Mouse (Mus musculus) neural tube, embryonic 14.5 days (tissue): ENCODE measurements around the gene Btrc. TPM values are rescaled to one million over a fixed set of nuclear protein-coding genes. Genes with fewer than 3 reads are reported as not detected.

ENCODE experiments used
- ATAC-seq: fragments of 200-750 bp; cut with Nextera tagmentation; 2 replicates; pipeline ENCODE4 v1.8.0; 2017; ENCODE audit warnings: low read depth, mild to moderate bottlenecking, moderate TSS enrichment, moderate library complexity
- H3K27ac ChIP-seq: fragments of 300-500 bp; sonication (generic); 2 replicates; pipeline ENCODE4 v1.5.1; 2014; ENCODE audit warnings: low read depth, mild to moderate bottlenecking, control low read depth, low read length, moderate library complexity, mixed read lengths
- H3K27me3 ChIP-seq: fragments of 300-500 bp; sonication (generic); 2 replicates; pipeline ENCODE4 v1.6.1; 2014; ENCODE audit warnings: low read length; ENCODE audit not compliant: control insufficient read depth, insufficient read depth
- H3K36me3 ChIP-seq: fragments of 300-500 bp; sonication (generic); 2 replicates; pipeline ENCODE4 v1.6.1; 2014; ENCODE audit warnings: low read length, mixed read lengths; ENCODE audit not compliant: control insufficient read depth, insufficient read depth
- H3K4me1 ChIP-seq: fragments of 300-500 bp; sonication (generic); 2 replicates; pipeline ENCODE4 v1.6.1; 2014; ENCODE audit warnings: low read length; ENCODE audit not compliant: control insufficient read depth, insufficient read depth
- H3K4me2 ChIP-seq: fragments of 300-500 bp; sonication (generic); 2 replicates; pipeline ENCODE4 v1.6.1; 2014; ENCODE audit warnings: mild to moderate bottlenecking, low read depth, low read length, control low read depth
- H3K4me3 ChIP-seq: fragments of 300-500 bp; sonication (generic); 2 replicates; pipeline ENCODE4 v1.5.1; 2014; ENCODE audit warnings: low read depth, low read length, control low read depth, mixed read lengths
- H3K9ac ChIP-seq: fragments of 300-500 bp; sonication (generic); replicated peaks from 2 replicates; pipeline ENCODE4 v1.6.1; 2014; ENCODE audit warnings: low read depth, mild to moderate bottlenecking, control low read depth, low read length, mixed read lengths
- H3K9me3 ChIP-seq: fragments of 300-500 bp; sonication (generic); 2 replicates; pipeline ENCODE4 v1.6.1; 2016; ENCODE audit warnings: low read length; ENCODE audit not compliant: control insufficient read depth
- WGBS: fragments of 180-500 bp; shearing (Covaris S2); extraction: QIAGEN DNeasy Blood & Tissue Kit; methylation state at CpG from one replicate; pipeline ENCODE4 v1.1.7; 2014; 5-methylcytosine and 5-hydroxymethylcytosine counted together
- polyA plus RNA-seq: library from polyadenylated mRNA; unstranded; fragments of >200 nt; fragmentation: Nextera tagmentation; extraction: Ambion mirVana; gene quantifications from 2 replicates; pipeline ENCODE4 v1.2.1, GENCODE M21; 2014

Btrc gene
- 70.8 and 74.8 TPM in 2 replicates for polyA plus RNA-seq

DNA sequence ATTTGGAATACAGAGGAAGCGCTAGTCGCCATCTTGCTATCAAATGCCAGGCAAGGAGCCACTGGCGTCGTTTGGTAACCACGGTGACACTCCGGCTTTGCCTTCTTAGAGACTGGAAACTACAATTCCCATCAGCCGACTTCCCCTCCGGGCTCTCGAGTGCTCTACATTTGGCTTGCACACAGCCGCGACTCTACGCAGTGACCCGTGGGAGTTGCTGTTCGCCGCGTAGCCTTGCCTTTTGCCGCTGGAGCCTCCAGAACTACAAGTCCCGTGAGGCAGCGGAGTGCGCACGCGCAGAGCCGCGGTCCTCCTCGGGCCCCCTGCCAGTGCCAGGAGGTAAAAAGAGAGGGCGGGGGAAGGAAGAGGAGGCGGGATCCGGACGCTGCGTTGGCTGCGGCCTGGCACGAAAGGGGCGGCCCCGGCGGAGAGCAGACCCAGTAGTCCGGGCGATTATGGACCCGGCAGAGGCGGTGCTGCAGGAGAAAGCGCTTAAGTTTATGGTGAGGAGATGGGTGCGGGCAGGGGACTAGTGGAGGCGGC is at the start of gene Btrc:
Gene Btrc, plus strand, starts transcription at position 351 of the 543 bp plus-strand sequence.
- Histone ChIP-seq H3K27me3 (no peaks in the 10 kb centered on the region), H3K4me3 (peak within 1 kb of the TSS; percentile 78)
- peak; percentile 99 for ATAC-seq

GRCm38 (mm10) chr19:45317473-45317882 is 46.1 kb upstream of the Btrc start:
- peak; percentile 66; the same call in 1 of the 2 replicates for ATAC-seq
- Histone ChIP-seq H3K27me3 (no peaks in the 10 kb centered on the region), H3K4me1 (peaks cover 18% of the 10 kb centered on the region), H3K4me3 (no peak overlapping the region), H3K9me3 (no peaks in the 10 kb centered on the region), H3K9ac (no peak overlapping the region), H3K27ac (peak overlapping the region; percentile 69), H3K4me2 (0 out of 2 replicates have a peak overlapping the region, but pooled peaks have one; percentile 2), H3K36me3 (no peaks in the 10 kb centered on the region)
- 16% methylated on average over 13 of the region's 13 CpGs for WGBS

More for the DNA sequence above, at the start of gene Btrc:
- under 1% methylated on average over 42 of the region's 42 CpGs for WGBS
- Histone ChIP-seq H3K4me1 (peaks cover 7% of the 10 kb centered on the region; the same call in 1 of the 2 replicates), H3K4me2 (peak within 1 kb of the TSS; percentile 76), H3K9ac (peak within 1 kb of the TSS; percentile 83), H3K27ac (peak within 1 kb of the TSS; percentile 96), H3K36me3 (no peaks in the 10 kb centered on the region; the same call in 1 of the 2 replicates), H3K9me3 (no peaks in the 10 kb centered on the region)

- Histone ChIP-seq H3K4me2 (no peak overlapping the region), H3K36me3 (no peaks in the 10 kb centered on the region), H3K4me3 (no peak overlapping the region), H3K4me1 (peaks cover 11% of the 10 kb centered on the region; the same call in 1 of the 2 replicates), H3K9me3 (no peaks in the 10 kb centered on the region), H3K27ac (no peak overlapping the region), H3K27me3 (no peaks in the 10 kb centered on the region), H3K9ac (no peak overlapping the region)
- no peak for ATAC-seq
- 81% methylated on average over 5 of the region's 5 CpGs for WGBS
These were observed 42.5 kb upstream of the Btrc start for GRCm38 (mm10) chr19:45321062-45321461.

- Histone ChIP-seq H3K4me1 (peaks cover 18% of the 10 kb centered on the region), H3K27me3 (no peaks in the 10 kb centered on the region), H3K36me3 (no peaks in the 10 kb centered on the region), H3K27ac (peak overlapping the region; percentile 80), H3K9me3 (no peaks in the 10 kb centered on the region), H3K9ac (no peak overlapping the region), H3K4me3 (no peak overlapping the region), H3K4me2 (no peak overlapping the region)
- 39% methylated on average over 3 of the region's 3 CpGs for WGBS
- ATAC-seq = no peak
These were observed 34.5 kb upstream of the Btrc start for GRCm38 (mm10) chr19:45329039-45329438.

- Histone ChIP-seq H3K4me3 (no peak overlapping the region), H3K4me2 (peak overlapping the region; percentile 9; the same call in 1 of the 2 replicates), H3K4me1 (peaks cover 18% of the 10 kb centered on the region), H3K27me3 (no peaks in the 10 kb centered on the region), H3K27ac (peak overlapping the region; percentile 80), H3K9me3 (no peaks in the 10 kb centered on the region), H3K9ac (0 out of 2 replicates have a peak overlapping the region, but pooled peaks have one; percentile 18), H3K36me3 (no peaks in the 10 kb centered on the region)
- peak; percentile 72 for ATAC-seq
- WGBS = 3% methylated on average over 24 of the region's 24 CpGs
These were observed 33.7 kb upstream of the Btrc start for GRCm38 (mm10) chr19:45329748-45330298.

- WGBS = 71% methylated on average over 6 of the region's 6 CpGs
- Histone ChIP-seq H3K9ac (no peak overlapping the region), H3K27me3 (no peaks in the 10 kb centered on the region), H3K4me3 (no peak overlapping the region), H3K36me3 (no peaks in the 10 kb centered on the region), H3K4me2 (no peak overlapping the region), H3K9me3 (no peaks in the 10 kb centered on the region), H3K4me1 (peaks cover 13% of the 10 kb centered on the region), H3K27ac (peak overlapping the region; percentile 85; the same call in 1 of the 2 replicates)
- ATAC-seq = no peak
These were observed 26.8 kb upstream of the Btrc start for GRCm38 (mm10) chr19:45336718-45337117.

DNA sequence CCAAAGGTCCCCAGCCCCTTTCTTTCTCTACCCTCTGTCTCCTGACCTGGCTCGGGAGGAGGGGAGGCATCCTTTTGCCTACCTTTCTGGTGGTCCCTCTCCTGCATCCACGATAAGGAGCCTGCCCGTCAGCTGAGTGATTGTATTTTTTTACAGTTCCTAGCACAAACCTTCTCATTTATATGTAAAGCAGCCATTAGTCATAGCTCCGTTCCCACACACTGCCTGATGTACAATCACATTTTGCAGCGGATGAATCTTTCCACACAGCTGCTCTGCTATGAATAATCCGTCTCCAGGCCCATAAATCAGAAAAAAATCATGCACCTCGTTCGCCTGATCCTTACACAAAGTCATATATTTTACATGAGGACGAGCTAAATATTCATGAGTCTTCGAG is 25.4 kb upstream of the Btrc start:
- peak; percentile 82 for ATAC-seq
- Histone ChIP-seq H3K4me3 (no peak overlapping the region), H3K4me1 (peaks cover 13% of the 10 kb centered on the region), H3K9me3 (no peaks in the 10 kb centered on the region), H3K4me2 (peak overlapping the region; percentile 36; the same call in 1 of the 2 replicates), H3K27me3 (no peaks in the 10 kb centered on the region), H3K9ac (peak overlapping the region; percentile 16; the same call in 1 of the 2 replicates), H3K27ac (peak overlapping the region; percentile 85), H3K36me3 (no peaks in the 10 kb centered on the region)
- 27% methylated on average over 10 of the region's 10 CpGs for WGBS

DNA sequence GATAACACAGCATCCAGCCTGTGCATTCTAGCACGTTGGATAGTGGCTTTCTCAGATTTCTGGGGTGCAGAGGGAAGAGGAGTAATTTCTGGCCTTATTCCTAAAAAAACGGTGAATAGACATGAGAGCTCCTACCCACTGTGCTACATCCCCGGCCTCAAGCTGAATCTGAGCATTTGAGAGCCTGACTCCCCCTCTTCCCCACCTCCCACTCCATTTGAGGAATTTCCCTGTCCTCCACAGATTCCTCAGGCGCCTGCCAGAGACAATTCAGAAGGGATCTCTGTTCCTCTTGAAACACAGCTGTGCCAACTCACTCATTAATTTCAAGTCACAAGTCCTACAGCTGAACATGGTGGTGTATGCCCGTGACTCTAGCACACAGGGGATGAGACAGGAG is 19.6 kb upstream of the Btrc start:
- 72% methylated on average over 5 of the region's 5 CpGs for WGBS

DNA sequence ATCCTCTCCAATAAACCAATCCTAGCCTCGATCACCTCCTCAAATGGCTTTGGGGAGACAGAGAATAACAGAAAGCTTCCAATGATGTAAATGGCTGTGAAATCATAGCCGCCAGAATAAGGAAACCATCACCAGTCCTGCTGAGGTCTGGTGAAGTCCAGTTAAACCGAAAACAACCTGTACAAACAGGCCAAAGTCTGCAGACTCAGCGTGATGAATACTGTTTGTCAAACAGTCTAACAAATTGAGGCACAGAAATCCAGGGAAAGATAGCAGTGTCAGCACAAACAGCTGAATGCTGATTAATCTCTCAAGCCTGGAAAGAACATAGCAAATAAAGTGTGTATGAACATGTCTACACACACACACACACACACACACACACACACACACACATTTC is 15.3 kb upstream of the Btrc start:
- Histone ChIP-seq H3K4me2 (no peak overlapping the region), H3K4me1 (no peaks in the 10 kb centered on the region), H3K36me3 (no peaks in the 10 kb centered on the region), H3K4me3 (no peak overlapping the region), H3K27me3 (no peaks in the 10 kb centered on the region), H3K27ac (no peak overlapping the region), H3K9ac (no peak overlapping the region), H3K9me3 (no peaks in the 10 kb centered on the region)
- whole genome bisulfite sequencing = 60% methylated on average over 4 of the region's 4 CpGs
- ATAC-seq = no peak

More for the DNA sequence above, 19.6 kb upstream of the Btrc start:
- Histone ChIP-seq H3K9ac (no peak overlapping the region), H3K4me2 (no peak overlapping the region), H3K4me1 (no peaks in the 10 kb centered on the region), H3K4me3 (no peak overlapping the region), H3K9me3 (no peaks in the 10 kb centered on the region), H3K36me3 (no peaks in the 10 kb centered on the region), H3K27ac (no peak overlapping the region), H3K27me3 (no peaks in the 10 kb centered on the region)
- ATAC-seq = no peak
